Mouse (Mus musculus): ENCODE data around the gene Dusp21.

Gene Dusp21

DNA sequence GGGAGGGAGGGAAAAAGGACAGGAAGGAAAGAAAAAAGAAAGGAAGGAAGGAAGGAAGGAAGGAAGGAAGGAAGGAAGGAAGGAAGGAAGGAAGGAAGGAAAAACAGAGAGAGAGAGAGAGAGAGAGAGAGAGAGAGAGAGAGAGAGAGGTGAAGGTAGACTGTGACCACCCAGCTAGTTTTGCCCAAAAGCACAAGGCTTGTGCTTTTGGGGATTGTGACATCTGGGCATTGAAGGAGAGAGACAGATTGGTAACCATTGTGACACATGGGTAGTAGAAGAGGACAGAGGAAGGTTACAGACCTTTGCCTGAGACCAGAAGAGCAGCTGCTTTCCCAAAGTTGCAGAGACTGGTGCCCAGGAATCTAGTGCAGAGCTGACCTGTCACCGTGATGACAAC is at the start of gene Dusp21:
TSS of gene Dusp21 (plus strand) at position 301 of the 400 bp plus-strand sequence.
- no peak for DNase-seq (ENCODE audit: low read depth, low spot score)

GRCm38 (mm10) chrX:18160734-18161442 is 15.2 kb downstream of the Dusp21 start:
- peak; percentile 44 for DNase-seq (ENCODE audit: low read depth, low spot score)

GRCm38 (mm10) chrX:18161796-18162191 is 16.1 kb downstream of the Dusp21 start:
- DNase-seq (ENCODE audit: low read depth, low spot score): peak; percentile 36

DNA sequence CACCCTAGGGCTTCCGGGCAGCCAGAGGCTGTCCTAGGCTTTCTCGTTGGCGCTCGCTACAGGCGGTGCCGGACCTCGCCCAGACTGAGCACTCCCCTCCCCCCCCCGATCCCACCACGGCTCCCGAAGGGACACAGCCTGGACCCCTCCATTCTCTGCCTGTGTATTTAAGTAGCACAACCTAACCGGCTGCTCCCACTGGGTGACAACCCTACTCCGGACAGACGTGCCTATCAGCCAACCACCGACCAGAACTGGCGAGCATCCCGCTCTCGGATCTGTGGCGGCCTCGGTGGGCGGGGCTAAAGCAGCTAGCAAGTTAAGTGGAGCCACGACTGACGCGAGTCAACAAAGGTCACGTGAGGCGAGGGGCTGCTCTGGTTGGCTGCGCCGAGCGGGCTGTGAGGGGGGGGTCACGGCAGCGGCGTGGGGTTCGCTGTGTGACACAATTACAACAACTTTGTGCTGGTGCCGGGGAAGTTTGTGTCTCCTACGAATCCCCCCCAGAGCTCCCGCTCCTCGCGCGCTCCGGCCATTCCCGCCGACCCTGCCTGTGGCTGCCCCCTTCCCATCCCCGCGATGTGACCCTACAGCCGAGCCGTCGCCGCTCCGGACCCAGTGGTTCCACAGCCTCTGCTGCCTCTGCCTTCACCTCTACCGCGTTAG is 16.7 kb downstream of the Dusp21 start, which contains the start of gene Kdm6a:
TSS of gene Kdm6a (plus strand) at position 384 of the 666 bp plus-strand sequence.
- DNase-seq (ENCODE audit: low read depth, low spot score): peak; percentile 99

DNA sequence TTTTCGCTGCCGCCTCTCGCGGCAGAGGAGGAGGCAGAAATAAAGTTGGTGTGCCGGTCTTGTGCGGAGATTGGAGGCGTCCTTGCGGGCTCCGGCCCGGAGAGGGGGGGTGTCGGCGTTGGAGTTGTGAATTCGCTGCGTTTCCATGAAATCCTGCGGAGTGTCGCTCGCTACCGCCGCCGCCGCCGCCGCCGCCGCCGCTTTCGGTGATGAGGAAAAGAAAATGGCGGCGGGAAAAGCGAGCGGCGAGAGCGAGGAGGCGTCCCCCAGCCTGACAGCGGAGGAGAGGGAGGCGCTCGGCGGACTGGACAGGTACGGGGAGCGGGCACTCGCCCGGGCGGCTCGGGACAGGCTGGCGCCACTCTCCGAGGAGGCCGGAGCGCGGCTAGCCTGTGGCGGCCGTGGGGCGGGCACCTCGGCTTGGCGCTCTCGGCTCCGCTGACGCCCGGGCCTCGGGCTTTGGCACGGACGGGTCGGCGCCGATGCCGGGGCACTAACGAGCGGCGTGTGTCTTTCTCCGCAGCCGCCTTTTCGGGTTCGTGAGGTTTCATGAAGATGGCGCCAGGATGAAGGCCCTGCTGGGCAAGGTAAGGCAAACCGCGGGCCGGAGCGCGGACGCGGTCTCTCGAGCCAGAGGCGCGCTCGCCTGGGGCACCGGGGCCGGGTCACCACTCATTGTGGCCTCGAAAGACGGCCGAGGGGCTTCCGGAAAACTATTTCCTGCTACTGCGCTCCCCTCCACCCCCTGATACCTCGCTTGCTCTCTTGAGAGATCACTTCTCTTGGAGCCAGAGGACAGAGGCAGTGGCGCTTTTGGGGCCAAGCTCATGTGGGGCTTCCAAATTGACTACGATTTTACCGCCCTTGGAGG is 17.4 kb downstream of the Dusp21 start:
- peak; percentile 56 for DNase-seq (ENCODE audit: low read depth, low spot score)

- peak; percentile 41 for DNase-seq (ENCODE audit: low read depth, low spot score)
Measured at GRCm38 (mm10) chrX:18163917-18164624, 18.4 kb downstream of the Dusp21 start.

DNA sequence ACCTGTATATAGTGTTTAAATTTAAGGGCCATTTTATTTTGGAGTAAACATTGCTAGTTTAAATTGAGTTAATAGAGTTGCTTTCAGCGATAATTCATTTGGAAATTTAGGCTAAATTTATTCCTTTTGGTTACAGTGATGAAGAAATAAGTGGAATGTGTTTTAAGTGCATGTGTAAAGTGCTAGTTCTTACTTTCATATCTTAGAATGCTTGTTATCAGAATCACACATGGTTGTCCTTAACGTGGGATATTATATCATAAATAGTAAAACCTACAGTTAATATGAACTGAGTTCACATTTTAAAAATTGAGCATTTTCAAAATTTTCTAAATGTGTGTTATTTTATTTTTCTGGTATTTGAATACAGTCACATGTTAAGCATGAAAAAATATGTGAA is 19.5 kb downstream of the Dusp21 start:
- no peak for DNase-seq (ENCODE audit: low read depth, low spot score)

DNA sequence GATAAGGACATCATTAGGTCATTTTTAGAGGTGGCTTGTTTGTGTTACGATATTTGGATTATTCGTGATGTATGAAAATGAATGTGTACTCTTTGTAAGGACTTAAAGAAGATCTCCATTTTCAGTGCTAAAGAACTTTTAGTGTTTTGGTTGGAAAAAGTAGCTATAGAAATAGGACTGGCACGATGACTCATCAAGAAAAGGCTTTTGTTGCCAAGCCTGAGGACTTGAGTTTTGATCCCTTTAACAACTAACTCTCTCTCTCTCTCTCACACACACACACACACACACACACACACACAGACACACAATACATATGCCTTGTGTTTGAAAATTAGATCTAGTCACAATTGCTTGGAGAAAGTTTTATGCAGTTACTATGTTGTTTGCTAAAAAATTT is 21.3 kb downstream of the Dusp21 start:
- peak; percentile 29 for DNase-seq (ENCODE audit: low read depth, low spot score)

DNA sequence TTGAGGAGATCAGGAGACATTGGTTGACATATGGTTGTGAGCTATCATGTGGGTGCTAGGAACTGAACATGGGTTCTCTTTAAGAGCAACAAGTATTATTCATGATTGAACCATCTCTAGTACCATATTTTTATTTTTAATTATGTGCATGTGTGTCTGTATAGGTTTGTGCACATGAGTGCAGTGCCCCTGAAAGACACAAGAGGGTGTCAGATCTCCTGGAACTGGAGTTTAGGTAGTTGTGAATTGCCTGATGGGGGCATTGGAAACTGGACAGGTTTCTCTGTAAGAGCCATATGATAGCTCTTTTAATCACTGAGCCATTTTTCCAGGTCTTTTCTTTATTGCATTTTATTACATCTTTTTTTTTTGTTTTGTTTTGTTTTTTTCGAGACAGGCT is 23.3 kb downstream of the Dusp21 start:
- DNase-seq (ENCODE audit: low read depth, low spot score): no peak

- no peak for DNase-seq (ENCODE audit: low read depth, low spot score)
Measured at GRCm38 (mm10) chrX:18174831-18175230, 29.2 kb downstream of the Dusp21 start.

- no peak for DNase-seq (ENCODE audit: low read depth, low spot score)
Measured at GRCm38 (mm10) chrX:18177803-18178202, 32.1 kb downstream of the Dusp21 start.

DNA sequence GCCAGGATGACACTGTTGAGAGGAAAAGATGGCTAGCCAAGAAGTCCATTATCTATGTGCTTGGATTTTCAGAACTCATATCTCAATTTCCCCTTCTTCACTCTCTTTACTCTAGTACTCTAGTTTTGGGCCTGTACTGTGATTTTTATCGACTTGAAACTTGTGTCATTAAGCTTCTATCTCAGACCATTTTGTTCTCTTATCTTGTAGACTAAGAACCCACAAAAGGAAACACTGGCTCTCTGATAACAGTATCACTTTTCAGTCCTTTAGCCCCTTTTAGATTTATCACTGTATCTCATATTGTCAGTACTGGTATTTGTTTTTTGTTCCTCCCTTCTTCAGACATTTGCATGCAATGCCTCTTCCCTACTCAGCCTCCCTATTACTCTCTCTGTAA is 33.8 kb downstream of the Dusp21 start:
- no peak for DNase-seq (ENCODE audit: low read depth, low spot score)

- DNase-seq (ENCODE audit: low read depth, low spot score): peak; percentile 6
Measured at GRCm38 (mm10) chrX:18187203-18187602, 41.5 kb downstream of the Dusp21 start.

- DNase-seq (ENCODE audit: low read depth, low spot score): no peak
Measured at GRCm38 (mm10) chrX:18188293-18188692, 42.6 kb downstream of the Dusp21 start.

Data from brain, adult 2 months (tissue).